Mouse (Mus musculus) forelimb bud, embryonic 11.5 days (tissue): ENCODE data around the gene Exd2.

ENCODE experiments used
- DNase-seq: peaks from one replicate; pipeline ENCODE4 v3.0.0-alpha.2; 2012; ENCODE audit warnings: low read depth, low spot score

The Exd2 gene

GRCm38 (mm10) chr12:80495691-80496090 lies 32.8 kb downstream of the Exd2 start:
- DNase-seq: no peak

- DNase-seq: no peak
Observed at GRCm38 (mm10) chr12:80498356-80498755, 35.5 kb downstream of the Exd2 start.

- no peak for DNase-seq
Observed at GRCm38 (mm10) chr12:80500506-80500905, 37.6 kb downstream of the Exd2 start.

GRCm38 (mm10) chr12:80504718-80505117 lies 41.8 kb downstream of the Exd2 start:
- DNase-seq: no peak

GRCm38 (mm10) chr12:80507041-80507745 lies 44.3 kb downstream of the Exd2 start:
- no peak for DNase-seq

- DNase-seq: no peak
Observed at GRCm38 (mm10) chr12:80517977-80518376, 55.1 kb downstream of the Exd2 start, which contains the start of gene Galnt16. Gene Galnt16 (plus strand): TSS chr12:80518277.

GRCm38 (mm10) chr12:80518393-80518756 lies 55.5 kb downstream of the Exd2 start:
- peak; percentile 25 for DNase-seq

GRCm38 (mm10) chr12:80518757-80519620 lies 56.1 kb downstream of the Exd2 start:
- DNase-seq: peak; percentile 40

GRCm38 (mm10) chr12:80519621-80520332 lies 56.9 kb downstream of the Exd2 start:
- peak; percentile 40 for DNase-seq

GRCm38 (mm10) chr12:80522006-80522405 lies 59.1 kb downstream of the Exd2 start:
- no peak for DNase-seq

- DNase-seq: peak; percentile 71
Observed at GRCm38 (mm10) chr12:80524276-80524921, 61.5 kb downstream of the Exd2 start.

GRCm38 (mm10) chr12:80525513-80525912 lies 62.6 kb downstream of the Exd2 start:
- no peak for DNase-seq

- DNase-seq: no peak
Observed at GRCm38 (mm10) chr12:80526511-80526910, 63.6 kb downstream of the Exd2 start.

- no peak for DNase-seq
Observed at GRCm38 (mm10) chr12:80527727-80528389, 65.0 kb downstream of the Exd2 start.

GRCm38 (mm10) chr12:80530052-80530451 lies 67.2 kb downstream of the Exd2 start:
- no peak for DNase-seq

- DNase-seq: no peak
Observed at GRCm38 (mm10) chr12:80530630-80531029, 67.7 kb downstream of the Exd2 start.

GRCm38 (mm10) chr12:80531585-80531984 lies 68.7 kb downstream of the Exd2 start:
- DNase-seq: no peak

GRCm38 (mm10) chr12:80533876-80534275 lies 71.0 kb downstream of the Exd2 start:
- DNase-seq: no peak

GRCm38 (mm10) chr12:80537313-80537712 lies 74.4 kb downstream of the Exd2 start:
- no peak for DNase-seq

- DNase-seq: no peak
Observed at GRCm38 (mm10) chr12:80538311-80538710, 75.4 kb downstream of the Exd2 start.

- DNase-seq: no peak
Observed at GRCm38 (mm10) chr12:80545310-80545709, 82.4 kb downstream of the Exd2 start.
